Mouse (Mus musculus): ENCODE measurements around the gene Rad9a. TPM values are rescaled to one million over a fixed set of nuclear protein-coding genes. Genes with fewer than 3 reads are reported as not detected.

Rad9a gene
- total and polyA plus RNA-seq, 3 experiments = 4.1 to 13.5 (median 4.4) TPM

- H3K9ac ChIP-seq (ENCODE audit: low read depth, low read length) = no peak overlapping the region
Observed at GRCm38 (mm10) chr19:4155223-4156072, 46.0 kb downstream of the Rad9a start.

GRCm38 (mm10) chr19:4154437-4155222, 46.8 kb downstream of the Rad9a start:
- no peaks in the 10 kb centered on the region for H3K79me2 ChIP-seq (replicated peaks; ENCODE audit: control insufficient read depth, insufficient read depth, low read length)
- H3K36me3 ChIP-seq (ENCODE audit: control insufficient read depth, insufficient read depth, low read length) = no peaks in the 10 kb centered on the region
- intact Hi-C loops (cut with DNase I) = no loop called here
- H3K27me3 ChIP-seq (ENCODE audit: control insufficient read depth, insufficient read depth, low read length) = no peaks in the 10 kb centered on the region
- H3K9ac ChIP-seq (ENCODE audit: low read depth, low read length) = no peak overlapping the region
- DNase-seq = no peak
- TF ChIP-seq POLR2A (IDR thresholded peaks at IDR 0.05; ENCODE audit: insufficient read depth, low read depth, low read length) (no peak), CTCF (IDR thresholded peaks at IDR 0.05) (no peak), EP300 (IDR thresholded peaks at IDR 0.05; ENCODE audit: insufficient read depth, low read depth, low read length) (no peak)
- WGBS = 63% methylated on average over 13 of the region's 13 CpGs
- H3K4me1 ChIP-seq (ENCODE audit: control insufficient read depth, insufficient read depth, low read length) = peaks cover 7% of the 10 kb centered on the region
- H3K27ac ChIP-seq = no peak overlapping the region
- no peak overlapping the region for H3K4me3 ChIP-seq

More at GRCm38 (mm10) chr19:4155223-4156072, 46.0 kb downstream of the Rad9a start:
- H3K27ac ChIP-seq = no peak overlapping the region
- H3K27me3 ChIP-seq (ENCODE audit: control insufficient read depth, insufficient read depth, low read length) = no peaks in the 10 kb centered on the region
- DNase-seq = no peak
- H3K36me3 ChIP-seq (ENCODE audit: control insufficient read depth, insufficient read depth, low read length) = no peaks in the 10 kb centered on the region
- intact Hi-C loops (cut with DNase I) = no loop called here
- no peak for TF ChIP-seq CTCF (IDR thresholded peaks at IDR 0.05)
- TF ChIP-seq POLR2A (IDR thresholded peaks at IDR 0.05; ENCODE audit: insufficient read depth, low read depth, low read length) = 0 out of 2 replicates have a peak, but pooled peaks have one; percentile 19
- TF ChIP-seq EP300 (IDR thresholded peaks at IDR 0.05; ENCODE audit: insufficient read depth, low read depth, low read length) = no peak
- 72% methylated on average over 6 of the region's 6 CpGs for WGBS
- no peak overlapping the region for H3K4me3 ChIP-seq
- peaks cover 3% of the 10 kb centered on the region for H3K4me1 ChIP-seq (ENCODE audit: control insufficient read depth, insufficient read depth, low read length)
- H3K79me2 ChIP-seq (replicated peaks; ENCODE audit: control insufficient read depth, insufficient read depth, low read length) = no peaks in the 10 kb centered on the region

GRCm38 (mm10) chr19:4153232-4153654, 48.2 kb downstream of the Rad9a start, which contains the start of gene Ptprcap:
Ptprcap (plus strand) TSS chr19:4153604.
- H3K27ac ChIP-seq = peak within 1 kb of the TSS; percentile 40; the same call in 1 of the 2 replicates
- H3K9ac ChIP-seq (ENCODE audit: low read depth, low read length) = no peak within 1 kb of the TSS
- TF ChIP-seq CTCF (IDR thresholded peaks at IDR 0.05) = no peak
- TF ChIP-seq EP300 (IDR thresholded peaks at IDR 0.05; ENCODE audit: insufficient read depth, low read depth, low read length) = no peak
- TF ChIP-seq POLR2A (IDR thresholded peaks at IDR 0.05; ENCODE audit: insufficient read depth, low read depth, low read length) = no peak
- intact Hi-C loops (cut with DNase I) = no loop called here
- H3K79me2 ChIP-seq (replicated peaks; ENCODE audit: control insufficient read depth, insufficient read depth, low read length) = no peaks in the 10 kb centered on the region
- H3K4me1 ChIP-seq (ENCODE audit: control insufficient read depth, insufficient read depth, low read length) = peaks cover 7% of the 10 kb centered on the region
- peak in 1 of 2 experiments; percentile 57 for DNase-seq
- H3K36me3 ChIP-seq (ENCODE audit: control insufficient read depth, insufficient read depth, low read length) = no peaks in the 10 kb centered on the region
- no peaks in the 10 kb centered on the region for H3K27me3 ChIP-seq (ENCODE audit: control insufficient read depth, insufficient read depth, low read length)
- H3K4me3 ChIP-seq = no peak within 1 kb of the TSS
- WGBS = 40% methylated on average over 11 of the region's 11 CpGs

GRCm38 (mm10) chr19:4152445-4153231, 48.8 kb downstream of the Rad9a start:
- WGBS = 80% methylated on average over 8 of the region's 8 CpGs
- no peak overlapping the region for H3K4me3 ChIP-seq
- intact Hi-C loops (cut with DNase I) = no loop called here
- H3K4me1 ChIP-seq (ENCODE audit: control insufficient read depth, insufficient read depth, low read length) = peaks cover 10% of the 10 kb centered on the region
- H3K27ac ChIP-seq = peak overlapping the region; percentile 40; the same call in 1 of the 2 replicates
- no peak for DNase-seq
- H3K9ac ChIP-seq (ENCODE audit: low read depth, low read length) = no peak overlapping the region
- no peaks in the 10 kb centered on the region for H3K36me3 ChIP-seq (ENCODE audit: control insufficient read depth, insufficient read depth, low read length)
- no peaks in the 10 kb centered on the region for H3K79me2 ChIP-seq (replicated peaks; ENCODE audit: control insufficient read depth, insufficient read depth, low read length)
- no peak for TF ChIP-seq POLR2A (IDR thresholded peaks at IDR 0.05; ENCODE audit: insufficient read depth, low read depth, low read length)
- no peak for TF ChIP-seq EP300 (IDR thresholded peaks at IDR 0.05; ENCODE audit: insufficient read depth, low read depth, low read length)
- TF ChIP-seq CTCF (IDR thresholded peaks at IDR 0.05) = no peak
- H3K27me3 ChIP-seq (ENCODE audit: control insufficient read depth, insufficient read depth, low read length) = no peaks in the 10 kb centered on the region

GRCm38 (mm10) chr19:4151898-4152297, 49.6 kb downstream of the Rad9a start:
- no peaks in the 10 kb centered on the region for H3K36me3 ChIP-seq (ENCODE audit: control insufficient read depth, insufficient read depth, low read length)
- no peaks in the 10 kb centered on the region for H3K27me3 ChIP-seq (ENCODE audit: control insufficient read depth, insufficient read depth, low read length)
- TF ChIP-seq CTCF (IDR thresholded peaks at IDR 0.05) = no peak
- no peak for TF ChIP-seq POLR2A (IDR thresholded peaks at IDR 0.05; ENCODE audit: insufficient read depth, low read depth, low read length)
- intact Hi-C loops (cut with DNase I) = no loop called here
- H3K9ac ChIP-seq (ENCODE audit: low read depth, low read length) = no peak overlapping the region
- H3K4me1 ChIP-seq (ENCODE audit: control insufficient read depth, insufficient read depth, low read length) = peaks cover 10% of the 10 kb centered on the region
- H3K79me2 ChIP-seq (replicated peaks; ENCODE audit: control insufficient read depth, insufficient read depth, low read length) = no peaks in the 10 kb centered on the region
- H3K27ac ChIP-seq = no peak overlapping the region
- H3K4me3 ChIP-seq = no peak overlapping the region
- DNase-seq = no peak
- 88% methylated on average over 5 of the region's 5 CpGs for WGBS

Measured in heart, adult 2 months (tissue).